Mouse (Mus musculus) liver, adult (tissue): ENCODE measurements around the gene Smim9.

Source experiments
- GATA4 ChIP-seq: IDR thresholded peaks from 2 replicates; pipeline ENCODE4 v1.6.1; 2014; ENCODE audit warnings: mild to moderate bottlenecking, low read length; ENCODE audit not compliant: insufficient replicate concordance

Gene Smim9

DNA sequence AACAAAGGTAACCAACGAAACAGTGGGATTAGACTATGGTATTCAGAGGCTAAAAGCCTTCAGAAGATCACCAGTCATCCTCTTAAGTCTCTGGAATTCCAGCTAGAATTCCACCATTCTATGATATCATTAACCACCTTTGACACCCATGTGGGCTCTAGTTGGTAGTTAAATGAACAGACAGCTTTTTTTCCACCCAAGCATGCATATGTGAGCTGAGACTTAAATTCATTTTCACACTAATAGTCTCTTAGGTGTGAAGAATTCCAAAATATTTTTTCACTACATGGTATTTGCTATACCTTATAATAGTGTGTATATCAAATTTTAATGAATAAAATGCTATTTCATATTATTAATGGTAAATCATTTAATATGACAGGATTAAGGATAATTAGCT, at the start of gene Smim9:
Gene Smim9 (minus strand): TSS at position 101 of the 400 bp plus-strand sequence.
- no peak for TF ChIP-seq GATA4

DNA sequence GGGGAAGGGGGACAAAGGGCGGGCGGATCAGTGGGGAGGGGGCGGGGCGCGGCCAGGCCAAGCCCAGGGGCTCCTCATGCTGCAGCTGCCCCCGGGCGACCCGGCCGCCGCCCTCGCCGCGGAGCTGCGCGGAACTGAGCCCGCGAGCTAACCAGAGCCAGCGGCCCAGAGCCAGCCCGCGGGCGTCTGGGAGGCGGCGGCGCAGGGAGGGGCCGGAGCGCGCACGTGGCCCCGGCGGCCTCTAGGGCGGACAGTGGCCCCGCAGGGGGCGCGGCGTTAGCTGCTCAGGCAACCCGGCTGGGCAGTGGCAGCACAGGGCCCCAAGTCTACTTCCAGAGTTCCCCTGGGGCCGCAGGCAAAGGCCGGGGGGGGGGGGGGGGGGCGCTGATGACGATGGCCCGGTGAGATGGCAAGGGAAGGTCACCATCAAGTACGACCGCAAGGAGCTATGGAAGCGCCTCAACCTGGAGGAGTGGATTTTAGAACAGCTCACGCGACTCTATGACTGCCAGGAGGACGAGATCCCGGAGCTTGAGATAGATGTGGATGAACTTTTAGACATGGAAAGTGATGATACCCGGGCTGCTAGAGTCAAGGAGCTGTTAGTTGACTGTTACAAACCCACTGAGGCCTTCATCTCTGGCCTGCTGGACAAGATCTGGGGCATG, 7.9 kb downstream of the Smim9 start:
- no peak for TF ChIP-seq GATA4

DNA sequence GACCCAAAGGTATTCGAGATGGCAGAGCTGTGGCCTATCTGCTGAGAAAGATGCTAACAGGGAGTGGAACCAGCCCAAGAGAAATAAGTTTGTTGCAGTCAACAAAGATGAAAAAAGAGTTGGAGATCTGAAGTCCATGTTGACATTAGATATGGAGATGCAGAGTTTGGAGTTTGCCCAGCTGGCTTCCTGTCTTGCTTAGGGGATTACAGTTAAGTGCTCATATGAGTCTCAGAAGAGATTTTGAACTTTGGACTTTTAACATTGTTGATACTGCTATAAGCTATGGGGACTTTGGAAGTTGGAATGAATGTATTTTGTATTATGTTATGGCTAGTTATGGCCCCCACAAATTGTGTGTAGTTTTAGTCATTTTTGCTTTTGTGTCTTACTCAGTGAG, 11.3 kb downstream of the Smim9 start:
- TF ChIP-seq GATA4 = peak; percentile 7; the same call in 1 of the 2 replicates

DNA sequence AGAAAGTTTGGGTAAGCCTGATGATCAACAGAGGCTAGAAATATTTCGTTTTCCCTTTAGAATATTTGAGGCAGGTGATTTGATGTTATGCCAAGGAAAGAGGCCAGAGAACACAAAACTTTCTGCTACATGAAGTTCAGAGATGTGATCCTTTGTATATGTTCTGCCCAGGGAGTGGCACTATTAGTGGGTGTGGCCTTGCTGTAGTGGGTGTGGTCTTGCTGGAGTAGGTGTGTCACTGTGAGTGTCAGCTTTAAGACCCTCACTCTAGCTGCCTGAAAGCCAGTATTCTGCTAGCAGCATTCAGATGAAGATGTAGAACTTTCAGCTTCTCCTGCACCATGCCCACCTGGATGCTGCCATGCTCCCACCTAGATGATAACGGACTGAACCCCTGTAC, 13.3 kb downstream of the Smim9 start:
- no peak for TF ChIP-seq GATA4

- no peak for TF ChIP-seq GATA4
Measured at GRCm38 (mm10) chrX:75148414-75148813, 15.2 kb downstream of the Smim9 start.

DNA sequence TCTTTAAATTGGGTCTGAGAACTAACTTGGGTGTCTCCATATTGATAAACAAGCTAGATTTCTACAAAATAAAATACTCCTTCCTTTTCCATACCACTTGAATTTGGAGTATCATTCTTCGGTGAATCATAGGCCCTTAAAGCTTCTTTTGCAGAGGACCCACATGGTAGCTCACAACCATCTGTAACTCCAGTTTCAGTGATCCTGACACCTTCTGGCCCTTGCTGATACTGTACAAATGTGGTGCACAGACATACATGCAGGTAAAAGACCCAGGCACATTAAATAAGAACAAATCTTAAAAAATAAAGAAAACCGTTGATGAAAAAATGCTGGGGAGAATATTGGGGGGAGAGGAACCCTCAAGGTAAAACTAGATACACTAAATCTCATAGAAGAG, 25.4 kb downstream of the Smim9 start:
- TF ChIP-seq GATA4 = no peak

DNA sequence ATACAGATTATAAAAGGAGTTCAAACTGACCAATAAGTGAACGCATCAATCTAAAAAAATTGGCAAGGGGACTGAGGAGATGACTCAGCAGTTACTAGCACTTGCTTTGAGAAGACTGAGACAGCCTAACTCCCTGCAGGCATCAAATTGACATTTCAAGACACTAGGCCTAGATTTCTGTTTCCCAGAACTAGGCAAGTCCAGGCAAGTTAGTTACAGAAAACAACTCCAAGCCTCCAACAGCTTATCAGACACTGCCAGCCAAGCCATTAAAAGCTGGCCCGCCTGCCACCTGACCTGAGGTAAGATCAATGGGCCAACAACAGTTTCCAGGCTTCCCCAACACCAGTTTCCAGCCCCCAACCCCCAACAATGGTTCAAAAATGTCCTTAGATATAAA, 25.8 kb downstream of the Smim9 start:
- TF ChIP-seq GATA4 = no peak

DNA sequence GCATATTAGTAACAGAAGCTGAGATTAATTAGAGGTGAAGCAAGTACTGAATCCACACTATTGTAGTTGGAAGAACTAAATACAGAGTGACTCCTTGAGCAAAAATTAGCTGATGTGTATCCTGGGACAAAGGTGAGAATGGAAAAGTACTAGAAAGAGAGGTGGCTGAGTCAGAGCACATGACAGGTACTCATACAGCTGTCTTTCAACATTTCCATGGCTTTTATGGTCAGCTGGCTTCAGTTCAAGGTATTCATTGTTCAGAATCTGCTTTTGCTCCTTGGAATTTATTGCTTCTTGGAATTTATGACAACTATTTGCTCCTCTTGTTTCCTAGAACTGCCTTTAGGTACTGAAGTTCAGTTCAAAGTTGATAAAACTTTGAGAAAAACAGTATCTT, 26.6 kb downstream of the Smim9 start:
- no peak for TF ChIP-seq GATA4

DNA sequence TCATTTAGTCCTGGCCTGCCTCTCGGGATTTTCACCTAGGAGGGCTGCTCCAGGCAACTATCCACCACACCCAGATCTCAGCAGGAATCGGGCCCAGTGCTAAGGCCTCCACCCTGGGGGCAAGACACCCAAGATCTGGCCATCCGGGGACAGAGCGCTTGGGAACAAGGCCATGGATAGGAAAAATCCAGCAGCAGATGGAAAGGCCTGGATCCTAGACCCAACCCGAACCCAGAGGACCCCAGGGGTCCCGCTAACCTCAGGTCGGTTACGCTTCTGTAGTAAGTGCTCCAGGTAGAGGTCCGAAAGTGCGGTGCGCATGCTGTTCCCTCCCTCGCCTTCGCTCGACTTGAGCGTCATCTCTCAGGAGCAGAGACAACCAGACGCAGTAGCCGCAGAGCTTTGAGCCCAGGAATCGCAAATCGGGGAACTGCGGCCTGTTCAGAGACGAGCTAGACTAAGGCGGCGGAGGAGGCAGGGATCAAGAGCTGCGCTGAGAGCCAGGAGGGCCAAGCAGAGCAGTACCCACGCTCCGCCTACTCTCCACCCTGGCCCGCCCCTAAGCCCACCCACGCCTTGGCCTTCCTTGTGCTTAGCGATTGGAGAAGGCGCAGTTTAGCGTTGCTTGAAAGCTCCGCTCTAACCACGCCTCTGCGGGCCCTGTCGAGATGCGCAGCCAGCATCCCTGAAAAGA, 33.0 kb downstream of the Smim9 start, which contains the start of gene Mpp1:
Gene Mpp1 (minus strand): TSS at position 550 of the 694 bp plus-strand sequence.
- TF ChIP-seq GATA4 = peak; percentile 13; the same call in 1 of the 2 replicates

GRCm38 (mm10) chrX:75129474-75129873, 34.1 kb downstream of the Smim9 start:
- no peak for TF ChIP-seq GATA4

DNA sequence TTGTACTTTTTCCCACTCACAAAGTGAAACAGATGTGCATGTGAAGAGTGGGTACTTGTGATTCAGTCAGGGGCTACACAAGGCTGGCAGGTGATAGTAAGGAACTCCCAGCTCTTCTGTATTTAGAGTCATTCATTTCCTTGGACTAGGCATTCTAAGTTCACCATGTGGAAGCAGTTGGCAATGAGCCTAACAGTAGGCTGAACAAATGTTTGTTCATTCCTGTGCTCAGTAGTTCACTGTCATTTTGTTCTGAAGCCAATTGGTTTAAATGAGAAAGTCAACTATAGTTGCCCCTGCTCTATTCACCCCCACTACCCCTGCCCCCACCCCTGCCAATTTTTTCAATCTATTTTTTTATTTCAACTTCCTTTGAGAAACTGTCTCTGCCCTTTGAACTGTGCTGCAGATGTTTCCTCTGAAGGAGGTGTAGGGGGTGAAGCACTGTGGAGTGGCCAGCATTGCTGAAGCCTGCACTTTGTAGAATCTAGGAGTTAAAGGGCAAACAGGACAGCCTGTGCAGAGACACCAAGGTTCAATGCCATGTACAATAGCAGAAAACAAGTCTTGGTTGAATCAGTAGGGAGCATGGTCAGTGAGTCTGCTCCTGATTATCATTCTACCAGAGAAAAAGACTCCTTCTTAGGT, 35.1 kb downstream of the Smim9 start:
- no peak for TF ChIP-seq GATA4

DNA sequence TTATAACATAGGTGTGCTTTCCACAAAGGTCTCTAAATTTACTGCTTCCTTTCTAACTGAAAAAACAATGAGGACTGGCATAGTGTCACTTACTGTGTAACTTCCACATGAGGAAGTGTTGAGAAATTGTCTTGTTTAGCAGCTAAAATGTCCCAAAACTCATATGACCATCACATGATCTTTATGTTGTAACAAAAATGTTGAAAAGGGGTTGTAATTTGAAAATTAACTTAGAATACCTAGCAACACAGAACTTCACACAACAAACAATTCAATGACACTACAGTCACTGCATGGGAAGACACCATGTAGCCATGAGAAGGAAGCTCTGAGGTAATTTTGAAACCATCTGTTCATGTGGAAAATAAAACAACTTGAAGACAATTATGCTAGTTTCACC, 36.7 kb downstream of the Smim9 start:
- TF ChIP-seq GATA4 = no peak

- no peak for TF ChIP-seq GATA4
Measured at GRCm38 (mm10) chrX:75125606-75126005, 38.0 kb downstream of the Smim9 start.

GRCm38 (mm10) chrX:75115550-75115949, 48.0 kb downstream of the Smim9 start:
- no peak for TF ChIP-seq GATA4

- TF ChIP-seq GATA4 = no peak
Measured at GRCm38 (mm10) chrX:75102293-75102692, 61.3 kb downstream of the Smim9 start.

- TF ChIP-seq GATA4 = no peak
Measured at GRCm38 (mm10) chrX:75098799-75099198, 64.8 kb downstream of the Smim9 start.
